Mouse (Mus musculus): ENCODE results near the gene Igf2bp3. TPM values are rescaled to one million over a fixed set of nuclear protein-coding genes. Genes with fewer than 3 reads are reported as not detected.

Gene Igf2bp3
- polyA plus RNA-seq, 1 experiment, result 76.0 TPM

- no peaks in the 10 kb centered on the region for H3K36me3 ChIP-seq (ENCODE audit: control insufficient read depth, insufficient read depth, low read length)
- H3K27ac ChIP-seq (ENCODE audit: control insufficient read depth, insufficient read depth, low read depth, low read length), result no peak overlapping the region
- H3K27me3 ChIP-seq (ENCODE audit: control insufficient read depth, insufficient read depth, low read length), result no peaks in the 10 kb centered on the region
- H3K4me1 ChIP-seq (ENCODE audit: control insufficient read depth, insufficient read depth, low read length), result no peaks in the 10 kb centered on the region
- TF ChIP-seq CTCF (IDR thresholded peaks at IDR 0.05; ENCODE audit: control insufficient read depth, insufficient read depth, insufficient replicate concordance, low read depth, low read length) (no peak), POLR2A (IDR thresholded peaks at IDR 0.05; ENCODE audit: control insufficient read depth, low read depth, low read length) (no peak)
- H3K4me3 ChIP-seq (ENCODE audit: control insufficient read depth, low read depth, low read length), result no peak overlapping the region
Observed at GRCm38 (mm10) chr6:49156826-49157175, 58.0 kb downstream of the Igf2bp3 start.

- H3K4me3 ChIP-seq (ENCODE audit: control insufficient read depth, low read depth, low read length), result no peak overlapping the region
- H3K27ac ChIP-seq (ENCODE audit: control insufficient read depth, insufficient read depth, low read depth, low read length), result no peak overlapping the region
- no peaks in the 10 kb centered on the region for H3K4me1 ChIP-seq (ENCODE audit: control insufficient read depth, insufficient read depth, low read length)
- no peaks in the 10 kb centered on the region for H3K27me3 ChIP-seq (ENCODE audit: control insufficient read depth, insufficient read depth, low read length)
- TF ChIP-seq POLR2A (IDR thresholded peaks at IDR 0.05; ENCODE audit: control insufficient read depth, low read depth, low read length) (no peak), CTCF (IDR thresholded peaks at IDR 0.05; ENCODE audit: control insufficient read depth, insufficient read depth, insufficient replicate concordance, low read depth, low read length) (no peak)
- H3K36me3 ChIP-seq (ENCODE audit: control insufficient read depth, insufficient read depth, low read length), result no peaks in the 10 kb centered on the region
Observed at GRCm38 (mm10) chr6:49156170-49156825, 58.5 kb downstream of the Igf2bp3 start.

- H3K4me3 ChIP-seq (ENCODE audit: control insufficient read depth, low read depth, low read length), result no peak overlapping the region
- no peak overlapping the region for H3K27ac ChIP-seq (ENCODE audit: control insufficient read depth, insufficient read depth, low read depth, low read length)
- TF ChIP-seq CTCF (IDR thresholded peaks at IDR 0.05; ENCODE audit: control insufficient read depth, insufficient read depth, insufficient replicate concordance, low read depth, low read length), result no peak
- no peak for TF ChIP-seq POLR2A (IDR thresholded peaks at IDR 0.05; ENCODE audit: control insufficient read depth, low read depth, low read length)
- H3K27me3 ChIP-seq (ENCODE audit: control insufficient read depth, insufficient read depth, low read length), result no peaks in the 10 kb centered on the region
- no peaks in the 10 kb centered on the region for H3K4me1 ChIP-seq (ENCODE audit: control insufficient read depth, insufficient read depth, low read length)
- H3K36me3 ChIP-seq (ENCODE audit: control insufficient read depth, insufficient read depth, low read length), result no peaks in the 10 kb centered on the region
Observed at GRCm38 (mm10) chr6:49151465-49151864, 63.3 kb downstream of the Igf2bp3 start.

GRCm38 (mm10) chr6:49150349-49151229 is 64.2 kb downstream of the Igf2bp3 start:
- H3K4me1 ChIP-seq (ENCODE audit: control insufficient read depth, insufficient read depth, low read length), result no peaks in the 10 kb centered on the region
- no peak overlapping the region for H3K4me3 ChIP-seq (ENCODE audit: control insufficient read depth, low read depth, low read length)
- no peak for TF ChIP-seq CTCF (IDR thresholded peaks at IDR 0.05; ENCODE audit: control insufficient read depth, insufficient read depth, insufficient replicate concordance, low read depth, low read length)
- TF ChIP-seq POLR2A (IDR thresholded peaks at IDR 0.05; ENCODE audit: control insufficient read depth, low read depth, low read length), result no peak
- H3K27me3 ChIP-seq (ENCODE audit: control insufficient read depth, insufficient read depth, low read length), result no peaks in the 10 kb centered on the region
- no peaks in the 10 kb centered on the region for H3K36me3 ChIP-seq (ENCODE audit: control insufficient read depth, insufficient read depth, low read length)
- no peak overlapping the region for H3K27ac ChIP-seq (ENCODE audit: control insufficient read depth, insufficient read depth, low read depth, low read length)

- no peak overlapping the region for H3K4me3 ChIP-seq (ENCODE audit: control insufficient read depth, low read depth, low read length)
- no peaks in the 10 kb centered on the region for H3K27me3 ChIP-seq (ENCODE audit: control insufficient read depth, insufficient read depth, low read length)
- H3K27ac ChIP-seq (ENCODE audit: control insufficient read depth, insufficient read depth, low read depth, low read length), result no peak overlapping the region
- H3K4me1 ChIP-seq (ENCODE audit: control insufficient read depth, insufficient read depth, low read length), result no peaks in the 10 kb centered on the region
- no peaks in the 10 kb centered on the region for H3K36me3 ChIP-seq (ENCODE audit: control insufficient read depth, insufficient read depth, low read length)
- no peak for TF ChIP-seq CTCF (IDR thresholded peaks at IDR 0.05; ENCODE audit: control insufficient read depth, insufficient read depth, insufficient replicate concordance, low read depth, low read length)
- TF ChIP-seq POLR2A (IDR thresholded peaks at IDR 0.05; ENCODE audit: control insufficient read depth, low read depth, low read length), result no peak
Observed at GRCm38 (mm10) chr6:49149202-49149930, 65.4 kb downstream of the Igf2bp3 start.

GRCm38 (mm10) chr6:49148781-49149180 is 66.0 kb downstream of the Igf2bp3 start:
- Histone ChIP-seq H3K4me1 (ENCODE audit: control insufficient read depth, insufficient read depth, low read length) (no peaks in the 10 kb centered on the region), H3K27me3 (ENCODE audit: control insufficient read depth, insufficient read depth, low read length) (no peaks in the 10 kb centered on the region), H3K4me3 (ENCODE audit: control insufficient read depth, low read depth, low read length) (no peak overlapping the region), H3K27ac (ENCODE audit: control insufficient read depth, insufficient read depth, low read depth, low read length) (no peak overlapping the region), H3K36me3 (ENCODE audit: control insufficient read depth, insufficient read depth, low read length) (no peaks in the 10 kb centered on the region)
- TF ChIP-seq POLR2A (IDR thresholded peaks at IDR 0.05; ENCODE audit: control insufficient read depth, low read depth, low read length) (no peak), CTCF (IDR thresholded peaks at IDR 0.05; ENCODE audit: control insufficient read depth, insufficient read depth, insufficient replicate concordance, low read depth, low read length) (no peak)

- H3K4me1 ChIP-seq (ENCODE audit: control insufficient read depth, insufficient read depth, low read length), result no peaks in the 10 kb centered on the region
- TF ChIP-seq CTCF (IDR thresholded peaks at IDR 0.05; ENCODE audit: control insufficient read depth, insufficient read depth, insufficient replicate concordance, low read depth, low read length) (no peak), POLR2A (IDR thresholded peaks at IDR 0.05; ENCODE audit: control insufficient read depth, low read depth, low read length) (no peak)
- H3K27ac ChIP-seq (ENCODE audit: control insufficient read depth, insufficient read depth, low read depth, low read length), result no peak overlapping the region
Observed at GRCm38 (mm10) chr6:49148368-49148767, 66.4 kb downstream of the Igf2bp3 start.

More at GRCm38 (mm10) chr6:49148368-49148767, 66.4 kb downstream of the Igf2bp3 start:
- Histone ChIP-seq H3K27me3 (ENCODE audit: control insufficient read depth, insufficient read depth, low read length) (no peaks in the 10 kb centered on the region), H3K4me3 (ENCODE audit: control insufficient read depth, low read depth, low read length) (no peak overlapping the region), H3K36me3 (ENCODE audit: control insufficient read depth, insufficient read depth, low read length) (no peaks in the 10 kb centered on the region)
